Mouse (Mus musculus) adrenal gland, adult 10 weeks (tissue): ENCODE results near the gene Eqtn. TPM values are rescaled to one million over a fixed set of nuclear protein-coding genes. Genes with fewer than 3 reads are reported as not detected.

Experiments used
- polyA plus RNA-seq: library from polyadenylated mRNA; stranded (reverse); fragments of 350-450 nt; fragmentation: Illumina TruSeq; extraction: RNeasy Lipid Tissue Mini Kit (QIAGEN cat#74804); gene quantifications from one replicate; pipeline ENCODE4 v1.2.3, GENCODE M21; 2014; ENCODE audit warnings: low read depth, low replicate concordance

Gene Eqtn
- 0.58 TPM for polyA plus RNA-seq

GRCm38 (mm10) chr4:94928743-94929142, at the start of gene Eqtn:
Eqtn (minus strand) TSS chr4:94928843.

Other genes with a start within 250 kb of the Eqtn start
- 62.7 TPM for gene Tek, start 189.6 kb downstream of the Eqtn start, polyA plus RNA-seq
- 31.7 TPM for gene Mysm1, start 50.3 kb upstream of the Eqtn start, polyA plus RNA-seq
- 57.0 TPM for gene Jun, start 123.4 kb upstream of the Eqtn start, polyA plus RNA-seq